Mouse (Mus musculus) right cerebral cortex, postnatal 10 days (tissue): ENCODE measurements around the gene Fut4.

Source experiments
- DNase-seq, 2 experiments: peaks; one replicate each; pipeline ENCODE4 v3.0.0; 2021; ENCODE audit warnings: low spot score in 2 of 2

The Fut4 gene

GRCm38 (mm10) chr9:14752001-14752522 is at the start of gene Fut4:
Gene Fut4, minus strand, starts transcription at chr9:14752393.
- peak in 1 of 2 experiments; percentile 33 for DNase-seq

DNA sequence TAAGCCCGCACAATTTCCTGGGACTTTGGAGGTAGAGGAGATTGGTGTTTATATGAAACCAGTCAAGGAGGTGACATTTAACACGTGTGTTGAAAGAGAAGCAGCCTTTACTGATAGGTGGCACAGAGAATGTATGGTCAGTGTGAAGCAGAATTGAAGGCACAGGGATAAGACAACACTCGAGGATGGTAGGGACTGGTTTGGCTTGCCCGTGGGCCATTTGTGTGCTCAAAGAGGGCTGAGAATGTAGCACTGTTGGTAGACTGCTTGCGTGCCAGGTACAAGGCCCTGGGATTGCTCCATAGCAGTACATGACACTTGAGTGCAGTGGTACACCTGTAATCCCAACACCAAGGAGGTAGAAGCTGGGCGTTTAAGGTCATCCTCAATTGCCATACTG is 35.2 kb upstream of the Fut4 start:
- no peak for DNase-seq

- peak; percentile 95 to 96 for DNase-seq
Observed at GRCm38 (mm10) chr9:14784039-14785002, 32.1 kb upstream of the Fut4 start, which contains the start of the genes Mre11a and Ankrd49. Gene Mre11a, plus strand, starts transcription at chr9:14784654. Gene Ankrd49, minus strand, starts transcription at chr9:14784856.

- no peak for DNase-seq
Observed at GRCm38 (mm10) chr9:14778341-14778740, 26.1 kb upstream of the Fut4 start.

DNA sequence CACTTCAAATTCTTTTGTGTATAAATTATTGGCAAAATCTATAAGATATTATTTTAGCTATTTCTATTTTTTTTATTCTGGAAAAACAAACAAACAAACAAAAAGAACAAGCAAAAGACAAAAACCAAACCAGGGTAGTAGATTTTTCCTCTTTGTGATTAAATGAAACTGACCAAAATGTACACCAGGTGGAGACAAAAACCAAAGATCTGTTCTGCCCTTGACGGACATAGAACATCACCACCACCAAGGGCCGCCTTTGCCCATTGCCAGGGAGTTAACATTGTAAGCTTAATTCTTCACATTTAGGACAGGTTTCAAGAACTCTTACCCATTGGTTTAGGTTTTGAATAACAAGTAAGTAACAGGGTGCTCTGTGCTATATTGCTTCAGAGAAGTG is 21.6 kb upstream of the Fut4 start:
- DNase-seq: no peak

DNA sequence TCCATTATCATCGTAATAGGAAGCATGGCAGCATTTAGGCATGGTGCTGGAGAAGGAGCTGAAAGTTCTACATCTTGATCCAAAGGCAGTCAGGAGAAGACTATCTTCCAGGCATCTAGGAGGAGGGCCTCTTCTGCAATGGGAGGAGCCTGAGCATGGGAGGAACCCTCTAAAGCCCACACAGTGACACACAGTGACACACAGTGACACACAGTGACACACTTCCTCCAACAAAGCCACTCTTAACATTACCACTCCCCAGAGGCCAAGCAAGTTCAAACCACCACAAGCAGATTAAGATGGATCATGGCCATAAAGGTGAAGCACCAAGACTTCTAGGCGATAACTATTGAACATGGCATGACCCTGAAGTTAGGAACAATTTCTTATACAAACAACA is 19.9 kb upstream of the Fut4 start:
- DNase-seq: no peak

DNA sequence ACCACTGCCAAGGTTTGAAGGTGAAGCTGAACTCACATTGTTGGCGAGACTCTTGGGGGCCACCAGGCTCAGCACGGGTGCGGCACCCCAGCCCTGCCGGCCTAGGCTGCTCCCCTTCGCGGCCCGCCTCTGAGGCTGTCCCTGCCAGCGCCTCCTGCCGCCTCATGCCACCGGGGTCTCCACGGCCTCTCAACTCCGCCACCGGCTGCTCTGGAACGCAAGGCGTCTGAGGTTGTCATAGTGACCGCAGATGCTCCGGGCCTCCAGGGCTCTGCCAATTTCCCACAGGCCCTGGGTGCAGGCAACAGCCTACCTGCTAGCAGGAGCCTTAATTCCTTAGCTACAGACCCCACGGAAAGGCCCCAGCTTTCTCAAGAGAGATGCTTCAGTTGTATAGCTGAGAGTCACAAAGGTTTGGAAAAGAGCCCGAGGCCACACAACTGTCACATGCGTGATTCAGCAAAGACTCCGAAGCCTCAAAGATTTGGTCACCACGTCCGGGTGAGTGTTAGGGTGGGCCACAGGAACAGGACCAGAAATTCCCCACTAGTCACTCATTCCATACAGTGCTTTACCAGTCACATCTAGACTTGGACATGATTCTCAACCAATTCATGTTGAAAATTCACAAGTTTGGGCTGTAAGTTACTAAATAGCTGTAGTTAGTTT is 18.7 kb upstream of the Fut4 start, which contains the start of gene 1700012B09Rik:
TSS of gene 1700012B09Rik (minus strand) at position 228 of the 669 bp plus-strand sequence.
- DNase-seq: peak; percentile 26 to 29

DNA sequence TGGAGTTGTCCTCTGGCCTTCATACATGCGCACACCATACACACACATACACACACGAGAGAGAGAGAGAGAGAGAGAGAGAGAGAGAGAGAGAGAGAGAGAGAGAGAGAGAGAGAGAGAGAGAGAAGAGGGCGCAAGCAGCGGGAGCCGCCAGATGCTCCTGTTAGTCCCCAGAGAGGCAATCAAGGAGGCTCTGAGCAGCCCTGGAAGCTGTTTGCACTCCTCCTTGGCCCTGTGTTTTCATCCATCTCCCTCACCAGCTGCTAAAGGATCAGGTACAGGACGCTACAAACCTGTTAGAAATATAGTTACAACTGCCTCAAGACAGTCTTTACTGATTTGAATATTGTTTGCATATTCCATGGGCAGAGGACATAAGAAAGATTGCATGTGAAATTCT is 17.6 kb upstream of the Fut4 start:
- no peak for DNase-seq

- DNase-seq: peak; percentile 41 to 72
Observed at GRCm38 (mm10) chr9:14764765-14765164, 12.6 kb upstream of the Fut4 start.

DNA sequence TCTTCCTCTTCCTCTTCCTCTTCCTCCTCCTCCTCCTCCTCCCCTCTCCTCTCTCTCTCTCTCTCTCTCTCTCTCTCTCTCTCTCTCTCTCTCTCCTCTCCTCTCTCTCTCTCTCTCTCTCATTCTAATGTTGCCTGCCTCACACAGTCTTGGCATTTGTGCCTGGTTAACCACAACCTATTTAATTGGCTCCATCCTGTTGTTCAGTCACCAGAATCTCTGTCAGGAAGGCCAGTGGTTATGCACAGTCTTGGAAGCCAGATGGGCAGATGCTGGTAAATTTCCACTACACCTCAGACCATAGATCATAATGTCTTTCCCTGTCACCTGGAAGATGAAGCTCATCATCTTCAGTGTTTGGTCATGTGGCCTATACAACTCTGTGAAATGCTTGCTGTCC is 7.1 kb upstream of the Fut4 start:
- no peak for DNase-seq

GRCm38 (mm10) chr9:14758590-14758989 is 6.4 kb upstream of the Fut4 start:
- DNase-seq: no peak

GRCm38 (mm10) chr9:14754469-14754868 is 2.3 kb upstream of the Fut4 start:
- no peak for DNase-seq

- DNase-seq: no peak
Observed at GRCm38 (mm10) chr9:14753947-14754346, 1.8 kb upstream of the Fut4 start.

GRCm38 (mm10) chr9:14751503-14752000 is 641 bp downstream of the Fut4 start:
- no peak for DNase-seq

DNA sequence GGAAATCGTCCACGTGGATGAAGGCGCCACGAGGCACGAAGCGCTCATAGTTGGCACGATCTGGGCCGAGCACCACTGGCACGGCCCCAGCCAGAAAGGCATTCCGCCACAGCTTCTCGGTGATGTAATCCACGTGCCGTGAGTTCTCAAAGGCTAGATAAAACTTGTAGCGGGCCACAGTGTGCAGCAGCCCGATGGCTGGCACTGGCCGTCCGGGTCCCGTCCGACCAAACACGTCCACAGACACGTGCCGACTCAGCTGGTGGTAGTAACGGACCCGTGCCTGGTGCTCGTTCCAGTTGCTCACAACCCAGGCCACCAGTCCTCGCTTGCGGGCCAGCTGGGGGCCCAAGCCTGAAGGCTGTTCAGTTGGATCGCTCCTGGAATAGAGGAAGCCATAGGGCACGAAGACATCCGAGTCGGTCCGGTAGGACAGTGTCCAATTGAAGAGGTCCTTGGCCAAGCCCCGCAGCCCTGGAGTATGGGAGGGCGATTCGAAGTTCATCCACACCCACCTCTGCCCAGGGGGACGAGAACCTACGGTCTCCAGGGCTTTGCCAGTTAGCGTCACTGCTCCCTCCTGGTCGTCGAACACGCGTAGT is 1.2 kb downstream of the Fut4 start:
- DNase-seq: peak in 1 of 2 experiments; percentile 26

DNA sequence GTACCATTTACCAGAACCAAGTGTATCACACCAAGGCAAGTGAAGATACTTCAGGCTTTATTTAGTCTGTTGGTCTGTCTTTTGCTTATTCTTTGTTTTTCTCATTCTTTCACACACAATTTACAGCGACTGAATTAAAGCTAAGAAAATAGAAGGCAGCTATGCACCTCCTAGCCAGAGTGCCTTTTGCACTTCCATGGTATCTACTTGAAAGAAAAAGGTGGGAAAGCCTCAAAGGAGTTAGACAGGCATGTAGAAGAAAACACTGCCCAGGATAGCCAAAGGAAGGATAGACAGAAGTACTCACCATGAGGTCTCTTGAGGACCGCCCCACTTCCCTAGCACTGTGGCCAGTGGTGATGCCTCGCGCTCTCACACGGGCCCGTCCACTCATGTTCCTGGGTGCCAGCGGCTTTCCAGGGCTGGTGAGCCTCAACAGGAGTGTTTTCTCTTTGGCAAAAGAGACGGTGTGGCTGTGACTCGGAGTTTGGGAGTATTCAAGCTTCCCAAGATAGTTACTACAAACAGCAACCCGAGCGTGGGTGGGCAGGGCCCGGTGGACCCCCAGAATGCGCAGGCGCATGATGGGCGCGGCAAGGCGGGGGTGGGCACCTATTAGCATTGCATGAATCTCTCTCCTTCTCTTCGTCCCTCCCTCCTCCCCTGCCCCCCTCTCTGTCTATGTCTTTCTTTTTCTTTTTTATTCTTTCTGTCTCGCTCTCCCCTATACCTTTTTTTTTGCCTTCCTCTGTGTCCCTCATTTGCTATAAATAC is 11.9 kb downstream of the Fut4 start, which contains the start of gene Piwil4:
TSS of gene Piwil4 (minus strand) at position 583 of the 774 bp plus-strand sequence.
- no peak for DNase-seq

DNA sequence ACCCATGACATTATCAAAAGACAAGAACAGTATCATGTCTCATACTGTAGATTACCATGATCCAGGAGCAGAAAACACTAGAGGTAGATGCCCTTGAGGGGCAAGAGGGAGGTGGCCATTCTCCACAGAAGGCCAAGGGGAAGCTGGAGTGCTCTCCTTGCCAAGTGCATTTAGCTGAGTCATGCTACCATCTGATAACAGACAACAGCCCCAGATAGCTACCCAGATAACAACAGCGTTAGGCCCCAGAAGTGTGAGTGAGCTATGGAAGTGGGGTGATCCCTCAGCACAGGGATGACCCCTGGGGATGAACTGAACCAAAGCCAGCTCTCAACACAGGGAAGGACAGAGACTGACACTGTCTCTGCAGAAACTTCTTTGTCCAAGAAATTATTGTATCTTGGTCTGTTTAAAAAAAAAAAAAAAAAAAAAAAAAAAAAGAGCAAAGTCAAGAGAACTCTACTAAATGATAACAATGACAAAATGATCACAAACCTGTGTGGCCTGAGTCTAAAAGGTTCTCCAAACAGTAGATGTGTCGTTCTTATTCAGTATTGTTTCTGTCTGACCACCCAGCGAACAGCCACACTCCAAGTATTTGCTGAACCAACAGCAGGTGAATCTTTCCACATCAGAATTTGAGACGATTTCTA is 12.6 kb downstream of the Fut4 start:
- no peak for DNase-seq

- DNase-seq: no peak
Observed at GRCm38 (mm10) chr9:14730941-14731541, 21.2 kb downstream of the Fut4 start.

- no peak for DNase-seq
Observed at GRCm38 (mm10) chr9:14728365-14728764, 23.8 kb downstream of the Fut4 start.

DNA sequence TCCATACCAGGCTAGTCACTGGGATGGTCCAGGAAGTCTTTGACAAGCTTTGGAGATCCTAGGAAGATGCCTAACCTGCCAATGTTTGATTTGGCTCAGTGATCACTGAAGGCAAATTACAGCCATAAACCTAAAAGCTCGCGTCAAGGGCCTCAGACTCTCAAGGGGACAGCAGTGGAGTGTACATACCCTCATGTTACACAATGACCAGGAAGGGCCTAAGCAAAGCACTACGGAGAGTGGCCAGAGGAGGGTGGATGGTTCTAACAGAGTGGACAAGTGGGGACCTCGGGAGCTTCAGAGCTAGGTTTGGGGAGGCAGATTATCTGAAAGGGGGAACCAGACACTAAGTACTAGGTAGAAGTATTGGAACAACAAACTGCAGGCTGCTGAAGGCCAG is 25.6 kb downstream of the Fut4 start:
- no peak for DNase-seq
